Mouse (Mus musculus): ENCODE results near the gene B230307C23Rik. TPM values are rescaled to one million over a fixed set of nuclear protein-coding genes. Genes with fewer than 3 reads are reported as not detected.
"Not testable (repeated sequence)": the region's sequence is repeated elsewhere in the genome, so short reads cannot be mapped to it uniquely, and the experiment has no call there.

Gene B230307C23Rik
- total RNA-seq, 1 experiment from 2014 or later, result 48.6 TPM

GRCm38 (mm10) chr16:98022081-98022480 is 25.0 kb downstream of the B230307C23Rik start:
- DNase-seq, result no peak

DNA sequence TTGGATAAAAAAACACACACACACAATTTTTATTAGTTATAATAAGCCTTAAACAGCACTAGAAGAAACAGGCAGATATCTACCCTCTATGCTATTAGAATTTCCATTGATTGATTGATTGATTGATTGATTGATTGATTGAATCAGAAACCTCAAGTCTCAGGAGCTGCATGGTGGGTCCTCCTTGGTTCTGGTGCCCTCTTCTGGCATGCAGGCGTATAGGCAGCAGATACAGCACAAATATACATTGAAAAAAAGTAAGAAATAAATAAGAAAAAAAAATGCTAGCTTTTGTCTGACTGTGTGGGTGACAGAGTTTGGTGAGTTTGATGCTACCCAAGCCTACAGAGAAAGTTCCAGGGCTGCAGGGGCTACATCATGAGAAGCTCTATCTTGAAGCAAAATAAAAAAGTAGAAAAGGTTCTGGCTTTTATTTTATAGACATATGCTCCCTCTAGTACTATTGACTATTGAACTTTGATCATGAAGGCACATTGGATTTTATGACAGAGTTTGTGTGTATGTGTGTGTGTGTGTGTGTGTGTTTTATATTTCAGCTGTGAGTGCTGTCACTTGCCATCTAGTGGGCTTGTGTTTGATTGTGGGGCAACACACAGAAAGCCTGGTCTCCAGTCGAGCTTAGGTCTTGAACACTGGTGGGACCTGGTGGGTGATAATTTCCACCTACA is 25.7 kb downstream of the B230307C23Rik start:
- DNase-seq, result no peak

- not testable (repeated sequence) for DNase-seq
Measured at GRCm38 (mm10) chr16:98026186-98026585, 29.1 kb downstream of the B230307C23Rik start.

- DNase-seq, result not testable (repeated sequence)
Measured at GRCm38 (mm10) chr16:98034971-98035370, 37.9 kb downstream of the B230307C23Rik start.

DNA sequence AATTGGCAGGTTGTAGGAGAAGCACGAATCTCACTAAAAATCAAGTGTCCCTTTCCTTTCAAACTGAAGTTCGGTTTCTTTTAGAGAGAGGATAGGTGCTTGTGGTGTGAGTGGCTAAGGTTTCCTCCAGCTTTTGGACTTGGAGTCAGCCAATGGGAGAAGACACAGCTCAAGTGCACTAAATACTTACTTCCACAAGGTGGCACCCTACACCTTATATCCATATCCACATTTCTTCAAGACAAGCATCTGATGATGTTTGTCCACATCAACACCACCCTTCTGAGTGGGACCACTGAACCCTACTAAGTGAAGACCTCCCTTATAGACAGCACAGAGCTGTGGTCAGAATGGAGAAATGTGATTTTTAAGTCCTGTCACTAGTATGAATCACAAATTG is 44.6 kb downstream of the B230307C23Rik start:
- DNase-seq, result no peak

GRCm38 (mm10) chr16:98079382-98079781 is 82.3 kb downstream of the B230307C23Rik start:
- DNase-seq, result not testable (repeated sequence)

DNA sequence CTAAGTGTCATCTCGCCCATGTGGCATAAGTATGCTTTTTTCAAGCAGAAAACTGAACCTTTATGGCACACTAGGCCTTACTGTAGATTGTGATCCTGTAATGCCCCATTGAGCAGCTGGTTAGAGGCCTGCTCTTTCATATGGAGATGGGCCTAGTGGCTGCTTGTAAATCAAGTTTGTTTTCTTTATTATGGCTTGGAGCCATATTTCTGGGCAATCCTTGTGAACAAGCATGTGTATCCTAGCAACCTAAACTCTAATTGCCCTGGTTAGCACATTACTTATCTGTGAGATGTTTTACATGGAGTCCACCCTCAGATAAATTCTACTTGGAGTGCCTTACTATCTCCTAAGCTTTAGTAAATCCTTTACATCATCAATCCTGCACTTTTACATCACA is 84.0 kb downstream of the B230307C23Rik start:
- not testable (repeated sequence) for DNase-seq

Other genes with a start within 250 kb of the B230307C23Rik start
- gene Ripk4, start 233.5 kb upstream of the B230307C23Rik start, total RNA-seq (2021), result 0.33 and 0.43 TPM in 2 replicates
- 11.9 and 14.5 TPM in 2 replicates for gene Prdm15, start 145.5 kb upstream of the B230307C23Rik start, total RNA-seq (2021)
- 24.7 and 25.2 TPM in 2 replicates for gene C2cd2, start 34.7 kb upstream of the B230307C23Rik start, total RNA-seq (2021)
- 35.4 and 35.6 TPM in 2 replicates for gene Zbtb21, start 34.7 kb upstream of the B230307C23Rik start, total RNA-seq (2021)
- 9.9 and 12.5 TPM in 2 replicates for gene A630089N07Rik, start 85.1 kb downstream of the B230307C23Rik start, total RNA-seq (2021)

Measured in adrenal gland, postnatal 25 days (tissue).